Mouse (Mus musculus) erythroblast, embryonic 14.5 days (primary cell): ENCODE data around the gene Slc24a3. TPM values are rescaled to one million over a fixed set of nuclear protein-coding genes. Genes with fewer than 3 reads are reported as not detected.

Experiments used
- H3K27me3 ChIP-seq: 2 replicates; pipeline ENCODE4 v1.6.1; 2012; ENCODE audit warnings: inconsistent platforms; ENCODE audit not compliant: control insufficient read depth
- H3K36me3 ChIP-seq: 2 replicates; pipeline ENCODE4 v1.6.1; 2012; ENCODE audit warnings: mild to moderate bottlenecking, inconsistent platforms; ENCODE audit not compliant: control insufficient read depth
- H3K4me1 ChIP-seq: 2 replicates; pipeline ENCODE4 v1.6.1; 2012; ENCODE audit warnings: inconsistent platforms; ENCODE audit not compliant: control insufficient read depth
- H3K4me3 ChIP-seq: replicated peaks from 2 replicates; pipeline ENCODE3; 2012; ENCODE audit warnings: moderate library complexity, mild to moderate bottlenecking, inconsistent platforms
- H3K9me3 ChIP-seq: 2 replicates; pipeline ENCODE4 v1.6.1; 2012; ENCODE audit warnings: low read length, inconsistent platforms, mixed read lengths; ENCODE audit not compliant: control insufficient read depth
- GATA1 ChIP-seq: IDR thresholded peaks from 2 replicates; pipeline ENCODE4 v1.6.1; 2012; ENCODE audit warnings: low read length, inconsistent platforms, mixed read lengths
- TAL1 ChIP-seq: IDR thresholded peaks from 3 replicates; pipeline ENCODE4 v1.6.1; 2012; ENCODE audit warnings: low read length, inconsistent platforms, mixed read lengths
- polyA plus RNA-seq: library from polyadenylated mRNA; stranded (reverse); fragments of >175 nt; gene quantifications from 2 replicates; pipeline ENCODE4 v1.2.3, GENCODE M21; 2012

Slc24a3 gene
- polyA plus RNA-seq, 1 experiment: 0.02 TPM

DNA sequence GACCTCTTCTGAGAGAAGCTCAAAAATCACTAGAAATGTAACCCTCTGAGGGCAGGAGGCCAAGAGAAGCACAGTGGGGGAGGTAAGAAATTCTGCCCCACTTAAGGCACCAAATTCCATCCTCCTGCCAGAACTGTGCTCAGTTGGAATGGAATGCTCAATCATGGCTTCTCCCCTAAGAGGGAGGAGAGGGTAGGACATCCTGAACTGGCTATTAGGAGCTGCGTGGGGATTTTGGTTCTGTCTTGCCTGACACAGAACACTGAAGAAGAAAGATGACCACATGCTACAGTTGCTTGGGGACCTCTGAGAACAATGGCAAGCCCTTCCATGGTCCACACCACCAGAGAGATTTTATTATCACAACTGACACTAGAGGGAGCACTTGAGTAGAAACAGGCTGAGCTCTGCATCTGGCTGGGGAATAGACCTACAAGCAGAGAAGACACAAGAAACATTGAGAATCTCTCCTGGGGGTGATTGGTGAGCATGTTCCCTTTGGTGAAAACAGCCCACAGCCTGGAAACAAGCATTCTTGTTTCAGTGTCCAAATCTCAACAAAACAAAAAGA lies 389.9 kb downstream of the Slc24a3 start:
- TF ChIP-seq TAL1 (no peak), GATA1 (no peak)
- H3K9me3 ChIP-seq: no peaks in the 10 kb centered on the region
- no peaks in the 10 kb centered on the region for H3K27me3 ChIP-seq
- H3K4me1 ChIP-seq: peaks cover 2% of the 10 kb centered on the region; the same call in 1 of the 2 replicates
- H3K36me3 ChIP-seq: no peaks in the 10 kb centered on the region
- H3K4me3 ChIP-seq: no peak overlapping the region

DNA sequence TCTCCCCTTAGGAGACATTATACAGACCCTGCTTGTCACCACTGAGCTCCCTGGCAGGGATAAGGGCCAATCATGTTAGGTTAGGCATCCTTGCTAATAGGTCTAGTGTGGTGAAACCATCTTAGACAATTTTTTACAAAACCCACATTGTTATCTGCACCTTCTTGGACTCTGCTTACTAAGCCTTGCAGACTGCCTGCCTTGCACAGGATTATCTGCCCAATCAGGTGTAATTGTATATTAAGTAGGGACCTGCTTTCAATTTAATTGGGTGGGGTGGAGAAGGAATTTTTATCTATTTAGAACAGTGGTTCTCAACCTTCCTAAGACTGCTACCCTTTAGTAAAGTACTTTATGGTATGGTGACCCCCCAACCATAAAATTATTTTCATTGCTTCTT lies 394.9 kb downstream of the Slc24a3 start:
- H3K27me3 ChIP-seq: no peaks in the 10 kb centered on the region
- no peaks in the 10 kb centered on the region for H3K36me3 ChIP-seq
- H3K4me1 ChIP-seq: peaks cover 3% of the 10 kb centered on the region
- TF ChIP-seq GATA1 (no peak), TAL1 (no peak)
- H3K4me3 ChIP-seq: no peak overlapping the region
- no peaks in the 10 kb centered on the region for H3K9me3 ChIP-seq

DNA sequence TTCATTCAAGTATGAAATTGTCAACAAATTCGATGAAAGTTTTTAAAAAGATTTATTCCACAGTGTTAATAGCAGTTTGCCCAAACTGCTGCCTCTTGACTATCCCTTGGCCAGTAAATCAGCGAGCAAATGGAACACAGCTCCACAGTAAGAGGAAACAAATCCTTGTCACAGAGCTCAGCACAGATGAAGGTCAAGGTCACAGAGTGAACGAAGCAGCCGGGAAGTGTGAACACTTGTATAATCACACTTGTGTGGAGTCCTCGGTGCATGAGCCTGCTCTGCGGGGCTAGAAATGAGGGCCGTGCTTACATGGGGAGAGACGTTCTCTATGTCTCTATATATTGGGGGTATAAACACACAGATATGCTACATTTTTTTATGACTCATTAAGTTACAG lies 397.0 kb downstream of the Slc24a3 start:
- peaks cover 3% of the 10 kb centered on the region for H3K4me1 ChIP-seq
- no peak for TF ChIP-seq TAL1
- TF ChIP-seq GATA1: no peak
- no peaks in the 10 kb centered on the region for H3K27me3 ChIP-seq
- no peak overlapping the region for H3K4me3 ChIP-seq
- no peaks in the 10 kb centered on the region for H3K36me3 ChIP-seq
- H3K9me3 ChIP-seq: no peaks in the 10 kb centered on the region

DNA sequence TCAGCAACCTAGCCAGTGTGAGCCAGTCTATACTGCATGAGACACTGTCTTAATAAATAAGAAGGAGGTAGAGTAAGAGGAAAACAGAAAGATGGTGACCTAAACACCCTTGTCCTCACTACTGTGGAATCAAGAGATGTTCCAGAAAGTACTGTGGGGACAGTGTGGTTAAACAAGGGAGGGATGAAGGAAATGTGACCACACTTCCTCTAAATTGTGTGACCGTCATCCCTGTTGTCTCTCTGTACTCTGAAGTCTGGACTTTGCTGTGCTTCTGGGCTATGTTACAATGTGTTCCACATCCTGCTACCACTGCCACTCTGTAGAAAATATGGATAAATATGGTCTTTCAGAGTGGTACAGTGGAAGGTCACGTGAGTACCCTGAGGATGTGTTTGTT lies 399.4 kb downstream of the Slc24a3 start:
- no peaks in the 10 kb centered on the region for H3K27me3 ChIP-seq
- no peaks in the 10 kb centered on the region for H3K9me3 ChIP-seq
- H3K36me3 ChIP-seq: no peaks in the 10 kb centered on the region
- TF ChIP-seq TAL1: no peak
- no peak for TF ChIP-seq GATA1
- H3K4me1 ChIP-seq: peaks cover 3% of the 10 kb centered on the region
- no peak overlapping the region for H3K4me3 ChIP-seq

DNA sequence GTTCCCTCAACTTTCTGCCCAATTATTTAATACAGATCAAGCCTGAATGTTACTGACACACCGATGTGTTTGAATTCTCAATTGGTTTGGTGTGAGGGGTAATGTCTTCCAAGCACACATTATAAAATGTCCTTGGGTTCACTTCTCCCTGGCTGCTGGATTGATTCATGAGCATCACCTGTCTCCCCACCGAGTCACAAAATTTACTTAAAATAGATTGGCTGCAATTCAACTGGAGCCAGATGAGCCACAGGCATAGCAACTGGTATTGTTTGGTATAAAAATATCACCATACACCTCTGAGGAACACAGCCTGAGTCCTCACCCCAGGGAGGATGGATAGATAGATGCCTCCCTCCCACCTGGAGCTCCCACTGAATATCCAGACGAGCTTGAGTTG lies 404.4 kb downstream of the Slc24a3 start:
- Histone ChIP-seq H3K9me3 (no peaks in the 10 kb centered on the region), H3K36me3 (no peaks in the 10 kb centered on the region), H3K27me3 (no peaks in the 10 kb centered on the region), H3K4me3 (no peak overlapping the region), H3K4me1 (no peaks in the 10 kb centered on the region)
- TF ChIP-seq TAL1 (no peak), GATA1 (no peak)

DNA sequence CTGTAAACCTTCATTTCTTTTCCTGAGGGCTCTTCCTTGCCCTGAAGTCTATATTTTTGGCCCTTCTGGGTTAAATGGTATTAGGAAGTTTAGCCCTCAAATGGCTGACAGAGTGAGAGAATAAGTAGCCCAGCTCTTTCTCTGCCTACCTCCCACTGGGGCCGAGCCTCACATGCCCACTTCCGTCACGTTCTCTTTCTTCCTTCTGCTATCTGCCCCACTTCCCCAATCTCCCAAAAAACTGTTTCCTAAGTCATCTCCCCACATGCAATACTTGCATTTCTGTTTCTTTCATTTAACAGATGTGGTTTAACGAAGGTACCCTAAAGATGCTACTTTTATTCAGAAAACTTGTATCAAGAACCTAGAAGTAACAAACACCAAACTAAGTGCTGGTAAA lies 406.6 kb downstream of the Slc24a3 start:
- TF ChIP-seq GATA1 (no peak), TAL1 (no peak)
- no peak overlapping the region for H3K4me3 ChIP-seq
- no peaks in the 10 kb centered on the region for H3K9me3 ChIP-seq
- no peaks in the 10 kb centered on the region for H3K36me3 ChIP-seq
- no peaks in the 10 kb centered on the region for H3K4me1 ChIP-seq
- no peaks in the 10 kb centered on the region for H3K27me3 ChIP-seq

DNA sequence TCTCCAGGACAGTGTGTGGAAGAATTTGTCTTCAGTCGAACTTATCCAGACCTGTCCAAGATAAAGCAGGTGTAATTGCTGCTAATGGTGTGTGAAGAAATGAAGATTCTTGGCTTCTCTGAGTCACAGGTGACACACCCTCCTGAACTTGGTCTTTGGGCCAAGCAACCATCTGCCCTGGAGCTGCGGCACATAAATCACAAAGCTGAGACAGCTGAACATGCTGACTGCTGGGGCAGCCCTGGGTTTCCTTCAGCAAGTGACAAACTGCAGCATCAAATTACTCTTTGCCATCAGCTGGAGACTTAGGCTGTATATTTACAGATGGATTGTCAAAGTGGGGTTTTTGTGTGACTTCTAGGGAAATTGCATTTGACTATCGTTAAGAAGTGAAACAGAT lies 415.5 kb downstream of the Slc24a3 start:
- no peaks in the 10 kb centered on the region for H3K27me3 ChIP-seq
- no peaks in the 10 kb centered on the region for H3K9me3 ChIP-seq
- TF ChIP-seq GATA1 (no peak), TAL1 (no peak)
- no peaks in the 10 kb centered on the region for H3K36me3 ChIP-seq
- H3K4me1 ChIP-seq: no peaks in the 10 kb centered on the region
- H3K4me3 ChIP-seq: no peak overlapping the region

DNA sequence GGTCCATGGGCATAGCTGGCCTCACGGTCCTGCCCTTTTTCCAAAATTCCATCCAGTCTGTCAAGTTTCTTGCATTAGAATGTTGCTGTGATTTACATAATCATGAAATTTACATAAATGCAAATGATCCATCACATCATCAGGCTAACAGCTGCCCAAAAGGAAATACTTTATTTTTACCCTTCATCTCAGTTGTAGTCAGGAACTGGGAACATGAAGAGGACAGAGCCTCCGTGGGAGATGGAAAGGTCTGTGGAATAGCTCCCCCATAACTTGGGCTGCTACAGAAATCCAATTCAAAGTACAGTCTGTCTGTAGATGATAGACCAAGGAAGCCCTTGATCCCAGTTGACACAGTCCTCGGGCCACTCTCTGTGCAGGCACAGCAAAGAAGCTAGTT lies 417.9 kb downstream of the Slc24a3 start:
- TF ChIP-seq GATA1 (no peak), TAL1 (no peak)
- Histone ChIP-seq H3K4me3 (no peak overlapping the region), H3K27me3 (no peaks in the 10 kb centered on the region), H3K4me1 (no peaks in the 10 kb centered on the region), H3K36me3 (no peaks in the 10 kb centered on the region), H3K9me3 (no peaks in the 10 kb centered on the region)

DNA sequence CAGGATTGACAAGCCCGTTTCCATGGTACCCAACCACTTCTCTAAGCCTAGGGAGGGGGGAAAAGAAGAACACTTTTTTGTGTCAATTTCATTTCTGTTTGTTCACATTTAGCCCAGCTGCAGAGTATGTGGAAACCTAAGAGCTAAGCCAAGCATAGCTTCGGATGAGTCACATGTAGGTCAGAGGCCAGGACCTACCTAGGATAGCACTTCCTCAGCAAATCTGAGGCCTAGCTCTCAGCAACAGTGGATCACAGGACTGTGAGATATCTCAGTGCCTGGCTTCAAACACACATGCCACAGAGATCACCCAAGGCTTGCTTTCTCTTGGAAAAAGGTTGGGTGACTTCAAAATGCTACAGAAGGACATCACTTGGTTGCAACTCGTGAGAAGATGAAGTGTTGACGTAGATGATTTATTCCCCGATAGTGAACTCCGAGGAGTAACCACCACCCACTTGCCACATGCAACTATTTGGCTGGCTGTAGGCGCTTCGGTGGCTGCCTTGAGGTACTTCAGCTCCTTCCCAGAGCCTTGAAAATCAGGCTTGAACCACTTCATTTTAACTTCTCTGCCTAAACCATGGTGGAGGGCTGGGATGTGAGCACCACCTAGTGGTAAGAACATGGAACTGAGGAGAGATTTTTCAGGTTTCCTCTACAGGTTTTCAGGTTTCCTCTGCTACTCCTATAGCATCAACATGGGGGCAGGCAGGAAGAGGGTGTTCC lies 420.6 kb downstream of the Slc24a3 start:
- no peaks in the 10 kb centered on the region for H3K9me3 ChIP-seq
- H3K36me3 ChIP-seq: no peaks in the 10 kb centered on the region
- TF ChIP-seq TAL1: no peak
- no peak for TF ChIP-seq GATA1
- H3K4me3 ChIP-seq: no peak overlapping the region
- no peaks in the 10 kb centered on the region for H3K4me1 ChIP-seq
- H3K27me3 ChIP-seq: no peaks in the 10 kb centered on the region

DNA sequence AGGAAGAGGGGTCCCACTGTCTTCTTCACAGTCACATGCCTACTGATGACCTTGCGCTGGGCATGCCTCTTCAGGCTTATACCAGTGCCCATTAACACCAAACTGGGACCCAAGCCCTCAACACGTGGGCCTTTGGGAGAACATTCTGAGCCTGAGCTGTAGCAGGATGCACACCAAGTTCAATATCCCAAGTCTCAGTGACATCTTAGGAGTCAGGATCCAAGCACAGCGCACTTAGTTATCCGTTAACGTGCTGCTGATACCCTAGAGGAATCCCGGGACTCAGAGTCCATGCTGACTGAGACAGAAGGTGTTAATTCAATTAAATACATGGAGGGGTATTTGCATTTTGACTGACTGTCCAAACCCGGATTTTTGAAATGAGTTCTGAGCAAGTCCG lies 424.3 kb downstream of the Slc24a3 start:
- H3K36me3 ChIP-seq: no peaks in the 10 kb centered on the region
- no peak overlapping the region for H3K4me3 ChIP-seq

More for the DNA sequence above, 424.3 kb downstream of the Slc24a3 start:
- no peaks in the 10 kb centered on the region for H3K4me1 ChIP-seq
- no peaks in the 10 kb centered on the region for H3K27me3 ChIP-seq
- TF ChIP-seq GATA1: no peak
- no peak for TF ChIP-seq TAL1
- no peaks in the 10 kb centered on the region for H3K9me3 ChIP-seq
